Mouse (Mus musculus) C2C12 (cell line): Measurements from ENCODE around the gene Ccni. TPM values are rescaled to one million over a fixed set of nuclear protein-coding genes. Genes with fewer than 3 reads are reported as not detected.

Experiments used
- H3K27me3 ChIP-seq: one replicate; pipeline ENCODE4 v1.6.1; 2011; ENCODE audit not compliant: control insufficient read depth, insufficient read depth, insufficient read length
- H3K36me3 ChIP-seq: one replicate; pipeline ENCODE4 v1.6.1; 2011; ENCODE audit not compliant: control insufficient read depth, insufficient read depth
- H3K4me3 ChIP-seq: one replicate; pipeline ENCODE4 v1.5.1; 2011; ENCODE audit warnings: mild to moderate bottlenecking, control low read depth; ENCODE audit not compliant: poor library complexity, insufficient read depth, severe bottlenecking
- H3K79me2 ChIP-seq: one replicate; pipeline ENCODE4 v1.6.1; 2011; ENCODE audit not compliant: control insufficient read depth, insufficient read depth
- H3K79me3 ChIP-seq: one replicate; pipeline ENCODE4 v1.6.1; 2011; ENCODE audit warnings: low read depth, control low read depth
- H3ac ChIP-seq: one replicate; pipeline ENCODE3; 2011; ENCODE audit warnings: low read depth; ENCODE audit not compliant: control insufficient read depth, insufficient read length
- CEBPB ChIP-seq: IDR thresholded peaks from one replicate; pipeline ENCODE4 v1.6.1; 2011; ENCODE audit warnings: low read depth, mild to moderate bottlenecking, control low read depth, moderate library complexity
- CTCF ChIP-seq: IDR thresholded peaks from one replicate; pipeline ENCODE4 v1.5.1; 2011; ENCODE audit not compliant: control insufficient read depth, insufficient read depth, insufficient read length
- FOSL1 ChIP-seq: IDR thresholded peaks from one replicate; pipeline ENCODE4 v1.8.0; 2011; ENCODE audit warnings: mild to moderate bottlenecking, low read length; ENCODE audit not compliant: poor library complexity, insufficient read depth, severe bottlenecking
- MAX ChIP-seq: IDR thresholded peaks from one replicate; pipeline ENCODE4 v1.6.1; 2011; ENCODE audit warnings: mild to moderate bottlenecking, control low read depth
- MYOD1 ChIP-seq: IDR thresholded peaks from one replicate; pipeline ENCODE4 v1.6.1; 2011; ENCODE audit warnings: low read depth; ENCODE audit not compliant: control insufficient read depth, insufficient read length
- MYOG ChIP-seq: IDR thresholded peaks from one replicate; pipeline ENCODE4 v1.6.1; 2011; ENCODE audit not compliant: control insufficient read depth, insufficient read length; ENCODE audit errors: extremely low read depth
- USF1 ChIP-seq: IDR thresholded peaks from one replicate; pipeline ENCODE4 v1.6.1; 2011; ENCODE audit warnings: low read depth, mild to moderate bottlenecking, control low read depth, moderate library complexity
- polyA plus RNA-seq: library from polyadenylated mRNA; unstranded; fragments of >200 nt; fragmentation: generic; extraction: Trizol; gene quantifications from one replicate; pipeline ENCODE4 v1.2.1, GENCODE M21; 2012; ENCODE audit warnings: missing spikeins

The Ccni gene
- polyA plus RNA-seq, 1 experiment: 82.3 TPM

GRCm38 (mm10) chr5:93207555-93207954 is 1.3 kb upstream of the Ccni start:
- TF ChIP-seq USF1 (no peak), CEBPB (no peak), MAX (no peak)
- Histone ChIP-seq H3K79me3 (peaks cover 24% of the 10 kb centered on the region), H3K36me3 (no peaks in the 10 kb centered on the region), H3K27me3 (no peaks in the 10 kb centered on the region), H3K4me3 (no peak overlapping the region), H3K79me2 (peaks cover 34% of the 10 kb centered on the region), H3ac (no peak overlapping the region)

- peaks cover 34% of the 10 kb centered on the region for H3K79me2 ChIP-seq
- H3K27me3 ChIP-seq: no peaks in the 10 kb centered on the region
- no peak for TF ChIP-seq MYOD1
- no peak for TF ChIP-seq CTCF
- no peak for TF ChIP-seq MAX
- TF ChIP-seq MYOG: no peak
- TF ChIP-seq CEBPB: no peak
- TF ChIP-seq FOSL1: no peak
- TF ChIP-seq USF1: no peak
- H3K36me3 ChIP-seq: peaks cover under 1% of the 10 kb centered on the region
- H3K79me3 ChIP-seq: peaks cover 25% of the 10 kb centered on the region
- peak overlapping the region; percentile 63 for H3K4me3 ChIP-seq
- peak overlapping the region; percentile 20 for H3ac ChIP-seq
Observed at GRCm38 (mm10) chr5:93207006-93207348, 682 bp upstream of the Ccni start.

- H3K4me3 ChIP-seq: peak overlapping the region; percentile 63
- peaks cover 34% of the 10 kb centered on the region for H3K79me2 ChIP-seq
- peak overlapping the region; percentile 55 for H3ac ChIP-seq
- no peaks in the 10 kb centered on the region for H3K27me3 ChIP-seq
- peaks cover 28% of the 10 kb centered on the region for H3K79me3 ChIP-seq
- peaks cover 14% of the 10 kb centered on the region for H3K36me3 ChIP-seq
- TF ChIP-seq MYOG (no peak), MYOD1 (no peak), FOSL1 (no peak), CEBPB (peak; percentile 15), MAX (no peak)
Observed at GRCm38 (mm10) chr5:93205371-93206108, 755 bp downstream of the Ccni start.

- Histone ChIP-seq H3K36me3 (peaks cover 49% of the 10 kb centered on the region), H3K79me2 (peaks cover 47% of the 10 kb centered on the region), H3ac (no peak overlapping the region), H3K79me3 (peaks cover 36% of the 10 kb centered on the region), H3K27me3 (no peaks in the 10 kb centered on the region), H3K4me3 (no peak overlapping the region)
- TF ChIP-seq MAX: no peak
- no peak for TF ChIP-seq CTCF
- TF ChIP-seq MYOG: no peak
- no peak for TF ChIP-seq MYOD1
- TF ChIP-seq USF1: no peak
- no peak for TF ChIP-seq CEBPB
- no peak for TF ChIP-seq FOSL1
Observed at GRCm38 (mm10) chr5:93201181-93201580, 5.1 kb downstream of the Ccni start.

GRCm38 (mm10) chr5:93198232-93198631 is 8.1 kb downstream of the Ccni start:
- TF ChIP-seq CEBPB: no peak
- no peak for TF ChIP-seq MYOG
- no peak for TF ChIP-seq MYOD1
- no peak for TF ChIP-seq FOSL1
- TF ChIP-seq MAX: no peak
- no peak for TF ChIP-seq CTCF
- no peak for TF ChIP-seq USF1
- no peak overlapping the region for H3ac ChIP-seq
- peaks cover 22% of the 10 kb centered on the region for H3K79me3 ChIP-seq
- H3K79me2 ChIP-seq: peaks cover 40% of the 10 kb centered on the region
- H3K36me3 ChIP-seq: peaks cover 49% of the 10 kb centered on the region
- no peak overlapping the region for H3K4me3 ChIP-seq
- no peaks in the 10 kb centered on the region for H3K27me3 ChIP-seq

- TF ChIP-seq MAX (no peak), FOSL1 (no peak), MYOG (no peak), CEBPB (no peak), MYOD1 (no peak), USF1 (no peak), CTCF (no peak)
Observed at GRCm38 (mm10) chr5:93190428-93190827, 15.9 kb downstream of the Ccni start.

More at GRCm38 (mm10) chr5:93190428-93190827, 15.9 kb downstream of the Ccni start:
- peaks cover 32% of the 10 kb centered on the region for H3K79me2 ChIP-seq
- no peak overlapping the region for H3K4me3 ChIP-seq
- no peak overlapping the region for H3ac ChIP-seq
- H3K79me3 ChIP-seq: peaks cover 12% of the 10 kb centered on the region
- H3K36me3 ChIP-seq: peaks cover 38% of the 10 kb centered on the region
- no peaks in the 10 kb centered on the region for H3K27me3 ChIP-seq
